In genomic region chr4:134802155-134802554, GRCm38 (mm10) we compare ENCODE assay signal across 32 mouse cellular contexts. TPM values are rescaled to one million over a fixed set of nuclear protein-coding genes. Genes with fewer than 3 reads are reported as not detected.
A peak's percentile ranks its signal among the peaks of the same experiment; 100 is the strongest.
DNase-seq lines count a peak whose midpoint lies in the region; ATAC-seq lines count a peak whose summit lies in the region.
"Had no signal": no experiment of that assay in that cellular context is flagged by ENCODE, and none has a peak within 500 bp of the region (broad histone marks: within the 10 kb centered on the region; RNA-seq: fewer than 3 reads in every experiment).

No protein-coding gene starts in this region.

- whole genome bisulfite sequencing in limb, embryonic 11.5 days: 91% methylated on average over 10 of the region's 10 CpGs
- WGBS in limb, embryonic 10.5 days: 95% methylated on average over 10 of the region's 10 CpGs
- 68% methylated on average over 10 of the region's 10 CpGs for WGBS in kidney, embryonic 14.5 days

- no peak for DNase-seq in limb, embryonic 11.5 days (ENCODE audit: low spot score)
- no peak for DNase-seq in limb, embryonic 10.5 days (ENCODE audit: low spot score)
- DNase-seq in kidney, postnatal 14 days: peak; percentile 65
- DNase-seq in layer of hippocampus, postnatal 25 days (ENCODE audit: extremely low spot score in 1 of 2, low spot score in 1 of 2): no peak
- DNase-seq in gastrocnemius, postnatal 36 days: no peak
- DNase-seq: adrenal gland, postnatal 25 days; cerebellum, adult 11-12 months; cerebellum, adult 9-11 months; gastrocnemius, postnatal 14 days; heart, adult 18-20 months; heart, postnatal 10 days; liver; lung, adult 2 months; lung, postnatal 10 days; right cerebral cortex, adult 18-20 months; right cerebral cortex, postnatal 4 days; thymus, adult 18-20 months; thymus, postnatal 25 days had no signal

- ATAC-seq in limb, embryonic 11.5 days (ENCODE audit: insufficient number of reproducible peaks, low FRiP score, low TSS enrichment, low read depth): no peak
- no peak for ATAC-seq in kidney, embryonic 14.5 days (ENCODE audit: low FRiP score, low TSS enrichment)
- ATAC-seq in megakaryocyte progenitor cell, adult 5-6 weeks (replicated peaks; ENCODE audit: poor library complexity): no peak
- ATAC-seq: CD4-positive, CD25-positive, alpha-beta regulatory T cell, adult 4 months; forebrain, embryonic 13.5 days; hindbrain, postnatal 0 days; intestine, embryonic 15.5 days; midbrain, embryonic 15.5 days had no signal

- no peak overlapping the region for H3K4me3 ChIP-seq in limb, embryonic 11.5 days (ENCODE audit: low read depth, low read length)
- H3K4me3 ChIP-seq in limb, embryonic 10.5 days: no peak overlapping the region
- H3K4me3 ChIP-seq in kidney, embryonic 14.5 days (ENCODE audit: low read length): no peak overlapping the region
- H3K4me3 ChIP-seq: embryonic facial prominence, embryonic 15.5 days; forebrain, embryonic 13.5 days; intestine, embryonic 15.5 days; left cerebral cortex, adult 2 months; midbrain, embryonic 15.5 days; neural tube, embryonic 15.5 days had no signal

- no peak overlapping the region for H3K27ac ChIP-seq in limb, embryonic 11.5 days (replicated peaks; ENCODE audit: low read depth, low read length)
- no peak overlapping the region for H3K27ac ChIP-seq in limb, embryonic 10.5 days
- H3K27ac ChIP-seq in kidney, embryonic 14.5 days (ENCODE audit: low read depth, low read length): 0 out of 2 replicates have a peak overlapping the region, but pooled peaks have one; percentile 11
- H3K27ac ChIP-seq: embryonic facial prominence, embryonic 15.5 days; forebrain, embryonic 13.5 days; hindbrain, postnatal 0 days; intestine, embryonic 15.5 days; left cerebral cortex, adult 2 months; liver, embryonic 14.5 days; macrophage; midbrain, embryonic 15.5 days; neural tube, embryonic 15.5 days; stomach, postnatal 0 days had no signal

- H3K4me1 ChIP-seq in limb, embryonic 11.5 days (ENCODE audit: control insufficient read depth, insufficient read depth, low read length): no peaks in the 10 kb centered on the region
- 0 out of 2 replicates have a peak, but pooled peaks cover 16% of the 10 kb centered on the region for H3K4me1 ChIP-seq in limb, embryonic 10.5 days
- H3K4me1 ChIP-seq in kidney, embryonic 14.5 days (ENCODE audit: control insufficient read depth, insufficient read depth, low read length): 0 out of 2 replicates have a peak, but pooled peaks cover 5% of the 10 kb centered on the region
- H3K4me1 ChIP-seq: forebrain, embryonic 13.5 days; intestine, embryonic 15.5 days; midbrain, embryonic 15.5 days had no signal

- H3K4me2 ChIP-seq in limb, embryonic 11.5 days (ENCODE audit: low read depth, severe bottlenecking): 0 out of 2 replicates have a peak overlapping the region, but pooled peaks have one; percentile 0
- H3K4me2 ChIP-seq in kidney, embryonic 14.5 days (replicated peaks; ENCODE audit: low read depth, low read length): no peak overlapping the region
- H3K4me2 ChIP-seq: embryonic facial prominence, embryonic 15.5 days; forebrain, embryonic 13.5 days; heart, embryonic 11.5 days; intestine, embryonic 15.5 days; midbrain, embryonic 15.5 days; neural tube, embryonic 15.5 days had no signal

- H3K9me3 ChIP-seq in limb, embryonic 11.5 days (ENCODE audit: control insufficient read depth, low read length): no peaks in the 10 kb centered on the region
- no peaks in the 10 kb centered on the region for H3K9me3 ChIP-seq in limb, embryonic 10.5 days (replicated peaks)
- no peaks in the 10 kb centered on the region for H3K9me3 ChIP-seq in kidney, embryonic 14.5 days (ENCODE audit: control insufficient read depth, low read length)
- H3K9me3 ChIP-seq: embryonic facial prominence, embryonic 15.5 days; forebrain, embryonic 13.5 days; intestine, embryonic 15.5 days; midbrain, embryonic 15.5 days; neural tube, embryonic 15.5 days had no signal

- H3K27me3 ChIP-seq in limb, embryonic 11.5 days (ENCODE audit: control insufficient read depth, insufficient read depth, low read length): no peaks in the 10 kb centered on the region
- no peaks in the 10 kb centered on the region for H3K27me3 ChIP-seq in limb, embryonic 10.5 days (ENCODE audit: low read depth, poor library complexity, severe bottlenecking)
- H3K27me3 ChIP-seq in kidney, embryonic 14.5 days (ENCODE audit: control insufficient read depth, insufficient read depth, low read length): no peaks in the 10 kb centered on the region
- H3K27me3 ChIP-seq: embryonic facial prominence, embryonic 15.5 days; forebrain, embryonic 13.5 days; intestine, embryonic 15.5 days; midbrain, embryonic 15.5 days; neural tube, embryonic 15.5 days had no signal

- intact Hi-C loops in gastrocnemius, postnatal 36 days (cut with DNase I): no loop called here

- 0 out of 2 replicates have a peak overlapping the region, but pooled peaks have one; percentile 17 for H3K9ac ChIP-seq in limb, embryonic 11.5 days (ENCODE audit: low read length)
- no peak overlapping the region for H3K9ac ChIP-seq in kidney, embryonic 14.5 days (ENCODE audit: low read depth, low read length)
- H3K9ac ChIP-seq: embryonic facial prominence, embryonic 15.5 days; forebrain, embryonic 13.5 days; intestine, embryonic 15.5 days; liver, embryonic 14.5 days; midbrain, embryonic 15.5 days; neural tube, embryonic 15.5 days had no signal

- H3K36me3 ChIP-seq in limb, embryonic 11.5 days (ENCODE audit: control insufficient read depth, insufficient read depth, low read length): peaks cover 30% of the 10 kb centered on the region
- H3K36me3 ChIP-seq in limb, embryonic 10.5 days: peaks cover 69% of the 10 kb centered on the region
- peaks cover 48% of the 10 kb centered on the region for H3K36me3 ChIP-seq in kidney, embryonic 14.5 days (ENCODE audit: control insufficient read depth, insufficient read depth, low read length)

RNA-seq across cellular contexts. Expression of gene Ldlrap1, which starts 34.3 kb away (rescaled TPM):
- 14.5 and 16.8 TPM in 2 replicates for polyA plus RNA-seq in limb, embryonic 11.5 days (2014; fragmentation: Nextera tagmentation; extraction: Ambion mirVana)
- polyA plus RNA-seq in limb, embryonic 10.5 days (2016; fragmentation: Nextera tagmentation; extraction: Ambion mirVana): 14.4 and 20.4 TPM in 2 replicates
- polyA plus RNA-seq in kidney, embryonic 14.5 days (2014; fragmentation: Nextera tagmentation; extraction: Ambion mirVana): 10.7 and 19.9 TPM in 2 replicates
- 1 to 10 TPM; 2.7 to 3.7 TPM for total RNA-seq in layer of hippocampus, postnatal 25 days (2021)
- total RNA-seq in gastrocnemius, postnatal 36 days (2021): 1 to 10 TPM; 4.0 to 6.1 TPM
- 13.7 and 26.0 TPM in 2 replicates for total RNA-seq in megakaryocyte progenitor cell, adult 5-6 weeks (2015)
- 13.3 and 14.7 TPM in 2 replicates for total RNA-seq in megakaryocyte progenitor cell, adult 5-6 weeks (2017)

RNA-seq across cellular contexts. Expression of gene Maco1, which starts 51.0 kb away (rescaled TPM):
- polyA plus RNA-seq in limb, embryonic 11.5 days (2014; fragmentation: Nextera tagmentation; extraction: Ambion mirVana): 41.5 and 45.4 TPM in 2 replicates
- 38.1 and 48.2 TPM in 2 replicates for polyA plus RNA-seq in limb, embryonic 10.5 days (2016; fragmentation: Nextera tagmentation; extraction: Ambion mirVana)
- 40.8 and 43.5 TPM in 2 replicates for polyA plus RNA-seq in kidney, embryonic 14.5 days (2014; fragmentation: Nextera tagmentation; extraction: Ambion mirVana)
- 10 to 100 TPM; 42.0 to 48.0 TPM for total RNA-seq in layer of hippocampus, postnatal 25 days (2021)
- total RNA-seq in gastrocnemius, postnatal 36 days (2021): 10 to 100 TPM; 15.0 to 17.0 TPM
- total RNA-seq in megakaryocyte progenitor cell, adult 5-6 weeks (2015): 31.4 and 33.0 TPM in 2 replicates
- 34.2 and 38.5 TPM in 2 replicates for total RNA-seq in megakaryocyte progenitor cell, adult 5-6 weeks (2017)
